Mouse (Mus musculus) forebrain, embryonic 16.5 days (tissue): ENCODE measurements around the gene Dynlt1c. TPM values are rescaled to one million over a fixed set of nuclear protein-coding genes. Genes with fewer than 3 reads are reported as not detected.
"Not testable (repeated sequence)": the region's sequence is repeated elsewhere in the genome, so short reads cannot be mapped to it uniquely, and the experiment has no call there.

ENCODE experiments used
- ATAC-seq: fragments of 200-750 bp; cut with Nextera tagmentation; 2 replicates; pipeline ENCODE4 v1.8.0; 2017; ENCODE audit warnings: mild to moderate bottlenecking, moderate library complexity
- H3K27ac ChIP-seq: fragments of 300-500 bp; sonication (generic); 2 replicates; pipeline ENCODE4 v1.5.1; 2014; ENCODE audit warnings: low read length, control low read depth
- H3K27me3 ChIP-seq: fragments of 300-500 bp; sonication (generic); replicated peaks from 2 replicates; pipeline ENCODE4 v1.6.1; 2014; ENCODE audit warnings: low read length; ENCODE audit not compliant: control insufficient read depth, insufficient read depth
- H3K36me3 ChIP-seq: fragments of 300-500 bp; sonication (generic); 2 replicates; pipeline ENCODE4 v1.6.1; 2014; ENCODE audit not compliant: control insufficient read depth, insufficient read depth
- H3K4me1 ChIP-seq: fragments of 300-500 bp; sonication (generic); replicated peaks from 2 replicates; pipeline ENCODE4 v1.6.1; 2014; ENCODE audit warnings: low read length; ENCODE audit not compliant: control insufficient read depth, insufficient read depth
- H3K4me2 ChIP-seq: fragments of 300-500 bp; sonication (generic); 2 replicates; pipeline ENCODE4 v1.6.1; 2014; ENCODE audit warnings: mild to moderate bottlenecking, low read length, control low read depth
- H3K4me3 ChIP-seq: fragments of 300-500 bp; sonication (generic); replicated peaks from 2 replicates; pipeline ENCODE4 v1.5.1; 2014; ENCODE audit warnings: mild to moderate bottlenecking, low read length, control low read depth
- H3K9ac ChIP-seq: fragments of 300-500 bp; sonication (generic); replicated peaks from 2 replicates; pipeline ENCODE4 v1.6.1; 2014; ENCODE audit warnings: low read depth, low read length, control low read depth
- H3K9me3 ChIP-seq: fragments of 300-500 bp; sonication (generic); 2 replicates; pipeline ENCODE4 v1.6.1; 2016; ENCODE audit warnings: low read length; ENCODE audit not compliant: control insufficient read depth
- WGBS: fragments of 180-500 bp; shearing (Covaris S2); extraction: QIAGEN DNeasy Blood & Tissue Kit; methylation state at CpG from one replicate; pipeline ENCODE4 v1.1.7; 2014; 5-methylcytosine and 5-hydroxymethylcytosine counted together
- polyA plus RNA-seq: library from polyadenylated mRNA; unstranded; fragments of >200 nt; fragmentation: Nextera tagmentation; extraction: Ambion mirVana; gene quantifications from 2 replicates; pipeline ENCODE4 v1.2.1, GENCODE M21; 2015

The Dynlt1c gene
- polyA plus RNA-seq = 45.8 and 62.4 TPM in 2 replicates

DNA sequence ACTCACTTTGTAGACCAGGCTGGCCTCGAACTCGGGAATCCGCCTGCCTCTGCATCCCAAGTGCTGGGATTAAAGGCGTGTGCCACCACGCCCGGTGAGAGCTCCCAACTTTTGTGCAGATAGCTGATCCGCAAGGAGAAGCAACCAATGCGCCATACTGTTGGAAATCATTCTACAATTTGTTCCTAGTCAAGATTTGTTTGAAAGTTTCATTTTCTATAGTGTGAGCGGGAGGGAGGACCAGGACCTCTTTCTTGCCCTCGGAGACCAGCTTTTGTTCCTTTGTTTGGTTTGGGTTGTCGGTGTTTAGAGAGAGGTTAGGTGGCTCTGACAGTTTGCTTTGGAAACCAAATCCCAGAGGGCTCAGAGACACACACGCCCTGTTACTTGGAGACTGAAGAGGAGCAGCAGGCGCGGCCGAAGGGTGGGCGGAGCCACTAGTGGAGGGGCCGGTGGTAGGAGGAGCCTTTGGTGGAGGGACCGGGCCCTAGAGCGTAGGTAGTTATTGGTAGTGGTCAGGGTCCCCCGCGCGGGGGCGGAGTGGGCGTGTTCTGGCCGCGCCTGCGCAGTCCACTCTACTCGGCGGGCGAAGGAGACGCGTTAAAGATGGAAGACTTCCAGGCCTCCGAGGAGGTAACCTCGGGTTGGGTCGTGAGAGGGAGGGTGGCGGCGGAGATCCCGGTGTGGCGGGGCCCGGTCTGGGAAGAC, at the start of gene Dynlt1c:
TSS of gene Dynlt1c (plus strand) at position 468 of the 708 bp plus-strand sequence.
- Histone ChIP-seq H3K4me2 (peak within 1 kb of the TSS; percentile 47), H3K9ac (0 out of 2 replicates have a peak within 1 kb of the TSS, but pooled peaks have one; percentile 7), H3K4me3 (peak within 1 kb of the TSS; percentile 29)
- H3K9me3 ChIP-seq, H3K27me3 ChIP-seq, H3K36me3 ChIP-seq, H3K4me1 ChIP-seq, H3K27ac ChIP-seq: not testable (repeated sequence)
- 9% methylated on average over 22 of the region's 40 CpGs for WGBS
- peak; percentile 96 for ATAC-seq

DNA sequence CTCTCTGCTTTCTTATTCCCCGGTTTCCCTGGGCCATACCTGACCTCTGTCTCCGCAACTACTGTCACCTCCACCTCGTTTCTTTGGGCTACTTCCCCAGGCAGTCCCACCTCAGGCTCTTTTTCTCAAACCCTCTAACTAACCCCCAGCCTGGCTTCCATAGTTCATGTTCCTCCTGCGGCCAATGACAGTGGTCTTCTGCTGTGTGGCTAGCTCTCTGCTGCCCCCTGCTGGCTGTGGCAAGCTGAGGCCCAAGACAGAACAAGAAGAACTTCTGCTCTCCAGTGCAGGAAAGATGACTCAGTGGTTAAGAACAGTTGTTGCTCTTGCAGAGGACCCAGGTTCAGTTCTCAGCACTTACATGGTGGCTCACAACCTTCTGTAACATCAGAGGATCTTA, 47.7 kb upstream of the Dynlt1c start:
- H3K4me2 ChIP-seq, H3K4me3 ChIP-seq, H3K27ac ChIP-seq, H3K36me3 ChIP-seq, H3K9me3 ChIP-seq, H3K27me3 ChIP-seq, H3K4me1 ChIP-seq, H3K9ac ChIP-seq: not testable (repeated sequence)
- ATAC-seq = peak; percentile 73
- WGBS = no CpG with 5 or more reads among the region's 4 CpGs

DNA sequence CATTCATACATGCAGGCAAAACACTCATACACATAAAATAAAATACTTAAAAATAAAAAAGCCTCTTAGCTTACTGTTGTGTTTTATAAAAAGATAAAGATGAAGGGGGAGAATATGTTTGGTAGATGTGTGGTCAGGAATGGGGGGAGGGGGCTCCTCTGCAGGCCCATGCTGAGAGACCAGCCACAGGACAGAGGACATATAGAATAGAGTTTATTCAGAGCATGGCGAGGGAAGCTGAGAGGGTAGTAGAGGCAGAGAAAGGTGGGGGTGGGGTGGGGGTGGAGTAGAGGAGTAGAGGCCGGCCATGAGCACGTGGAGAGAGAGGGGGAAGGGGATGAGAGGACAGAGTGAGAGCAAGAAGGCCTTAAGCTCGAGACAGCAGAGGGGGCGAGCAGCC, 47.2 kb upstream of the Dynlt1c start:
- H3K27me3 ChIP-seq, H3K4me3 ChIP-seq, ATAC-seq, H3K9me3 ChIP-seq, H3K4me2 ChIP-seq, H3K4me1 ChIP-seq, H3K36me3 ChIP-seq, H3K9ac ChIP-seq, H3K27ac ChIP-seq: not testable (repeated sequence)
- WGBS = no CpG with 5 or more reads among the region's 5 CpGs

- not testable (repeated sequence) for H3K27ac ChIP-seq, H3K9me3 ChIP-seq, H3K4me3 ChIP-seq, H3K27me3 ChIP-seq, H3K4me2 ChIP-seq, H3K36me3 ChIP-seq, H3K4me1 ChIP-seq, H3K9ac ChIP-seq
- WGBS = no CpG with 5 or more reads among the region's 4 CpGs
- peak; percentile 57 for ATAC-seq
Measured at GRCm38 (mm10) chr17:6559447-6560133, 41.9 kb upstream of the Dynlt1c start.

DNA sequence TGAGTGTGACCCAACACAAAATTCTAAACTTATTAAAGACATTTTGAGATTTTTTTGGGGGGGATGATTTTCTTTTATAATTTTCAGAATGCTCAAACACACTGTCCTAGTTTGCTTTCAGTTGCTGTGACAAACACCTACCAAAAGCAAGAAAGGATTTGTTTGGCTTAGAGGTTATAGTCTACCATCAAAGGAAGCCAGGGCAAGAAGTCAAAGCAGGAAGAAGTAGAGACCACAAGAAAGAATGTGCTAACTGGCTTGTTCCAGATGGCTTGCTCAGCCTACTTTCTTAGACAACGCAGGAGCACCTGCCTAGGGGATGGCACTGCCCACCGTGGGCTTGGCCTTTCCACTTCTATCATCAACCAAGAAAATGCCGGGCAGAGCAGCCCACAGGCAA, 36.6 kb upstream of the Dynlt1c start:
- not testable (repeated sequence) for H3K27me3 ChIP-seq, H3K9ac ChIP-seq, ATAC-seq, H3K9me3 ChIP-seq, H3K4me3 ChIP-seq, H3K4me2 ChIP-seq, H3K4me1 ChIP-seq, H3K36me3 ChIP-seq, H3K27ac ChIP-seq
- 96% methylated on average over 3 of the region's 3 CpGs for WGBS

DNA sequence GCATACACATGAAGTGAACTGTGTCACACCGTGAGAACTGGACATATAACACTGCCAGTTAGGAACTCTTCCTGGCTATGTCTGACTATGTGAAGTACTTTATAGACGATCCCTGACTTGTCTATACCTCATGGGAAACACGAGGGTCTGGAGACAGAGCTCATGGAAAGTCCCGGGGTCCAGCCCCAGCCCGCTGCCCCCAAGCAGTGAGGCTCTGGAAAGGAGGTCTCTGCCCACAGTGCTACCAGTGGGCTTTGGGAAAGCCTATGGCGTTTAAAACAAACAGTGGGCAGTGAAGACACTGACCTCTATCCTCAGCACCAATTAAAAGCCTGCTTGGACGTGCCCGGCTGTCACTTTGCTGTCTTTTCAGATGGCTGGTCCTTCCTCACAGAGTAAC, 33.6 kb upstream of the Dynlt1c start:
- 76% methylated on average over 5 of the region's 8 CpGs for WGBS
- not testable (repeated sequence) for H3K4me3 ChIP-seq, H3K27ac ChIP-seq, H3K9ac ChIP-seq, H3K4me1 ChIP-seq, H3K36me3 ChIP-seq, ATAC-seq, H3K27me3 ChIP-seq, H3K9me3 ChIP-seq, H3K4me2 ChIP-seq

DNA sequence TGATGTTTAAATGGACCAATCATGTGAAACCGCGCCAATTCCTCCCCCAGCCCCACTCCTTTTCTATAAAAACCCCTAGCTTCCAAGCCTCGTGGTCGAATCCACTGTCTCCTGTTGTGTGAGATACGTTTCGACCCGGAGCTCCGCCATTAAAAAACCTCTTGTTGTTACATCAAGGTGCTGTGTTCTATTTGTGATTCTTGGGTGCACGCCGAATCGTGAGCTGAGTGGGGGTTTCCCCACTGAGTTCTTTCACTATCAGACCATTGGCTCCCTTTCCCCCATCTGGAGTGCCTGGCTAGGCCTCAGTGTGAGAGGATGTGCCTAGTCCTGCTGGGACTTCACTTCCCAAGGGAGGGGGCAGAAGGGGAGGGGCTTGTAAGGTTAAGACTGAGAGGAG, 30.2 kb upstream of the Dynlt1c start:
- H3K36me3 ChIP-seq, H3K4me3 ChIP-seq, H3K27ac ChIP-seq, H3K9me3 ChIP-seq, ATAC-seq, H3K4me2 ChIP-seq, H3K9ac ChIP-seq, H3K4me1 ChIP-seq, H3K27me3 ChIP-seq: not testable (repeated sequence)
- 96% methylated on average over 9 of the region's 11 CpGs for WGBS

DNA sequence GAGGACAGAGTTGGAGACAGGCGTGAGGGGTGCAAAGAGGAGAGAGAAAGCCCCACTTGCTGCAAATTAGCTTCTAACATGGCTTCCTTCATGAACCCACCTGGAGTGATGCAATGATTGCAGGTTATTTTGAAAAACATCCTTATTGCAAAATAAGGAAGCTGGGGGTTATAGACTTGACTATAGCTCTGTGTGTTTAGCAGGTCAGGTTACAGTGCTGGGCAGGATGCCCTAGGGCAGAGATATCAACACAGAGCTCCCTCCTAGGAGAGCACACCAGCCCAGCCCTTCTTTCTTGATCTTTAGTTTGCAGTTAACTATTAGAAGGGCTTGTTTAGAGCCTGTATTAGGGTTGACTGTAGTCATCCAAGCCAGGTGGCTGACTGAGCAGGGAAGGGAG, 29.3 kb upstream of the Dynlt1c start:
- not testable (repeated sequence) for H3K9ac ChIP-seq, H3K9me3 ChIP-seq, ATAC-seq, H3K27ac ChIP-seq, H3K36me3 ChIP-seq, H3K4me1 ChIP-seq, H3K4me2 ChIP-seq, H3K27me3 ChIP-seq, H3K4me3 ChIP-seq
- WGBS = no CpG with 5 or more reads among the region's 1 CpGs

DNA sequence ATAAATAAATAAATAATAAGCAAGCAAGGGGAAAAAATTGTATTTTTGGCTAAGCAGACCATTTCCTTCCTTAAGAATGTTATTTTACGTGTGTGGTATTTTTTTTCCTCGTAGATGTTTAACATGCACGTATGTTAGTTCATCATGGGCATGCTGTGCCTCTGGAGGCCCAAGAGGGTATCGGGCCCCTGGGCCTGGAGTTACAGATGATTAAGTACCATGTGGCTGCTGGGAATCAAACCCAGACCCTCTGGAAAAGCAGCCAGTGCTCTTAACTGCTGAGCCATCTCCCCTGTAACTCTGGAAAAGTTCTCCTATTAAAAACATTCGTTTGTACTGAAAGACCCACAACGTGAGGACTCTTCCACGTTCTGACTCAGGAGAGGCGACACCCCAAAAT, 26.1 kb upstream of the Dynlt1c start:
- H3K36me3 ChIP-seq, H3K9ac ChIP-seq, H3K4me2 ChIP-seq, H3K27ac ChIP-seq, H3K27me3 ChIP-seq, H3K9me3 ChIP-seq, H3K4me3 ChIP-seq, H3K4me1 ChIP-seq, ATAC-seq: not testable (repeated sequence)
- WGBS = 92% methylated on average over 8 of the region's 8 CpGs
